Mouse (Mus musculus) small intestine, adult 2 months (tissue): Measurements from ENCODE around the gene Kxd1. TPM values are rescaled to one million over a fixed set of nuclear protein-coding genes. Genes with fewer than 3 reads are reported as not detected.

Source experiments
- H3K27ac ChIP-seq: fragments of 200-500 bp; 2 replicates; pipeline ENCODE4 v1.5.1; 2012; ENCODE audit warnings: low read depth, low read length, control low read depth, inconsistent platforms; ENCODE audit not compliant: insufficient read depth
- H3K27me3 ChIP-seq: fragments of 200-500 bp; 2 replicates; pipeline ENCODE4 v1.6.1; 2012; ENCODE audit warnings: mild to moderate bottlenecking, moderate library complexity, low read length, inconsistent platforms; ENCODE audit not compliant: control insufficient read depth, insufficient read depth
- H3K36me3 ChIP-seq: fragments of 200-500 bp; 2 replicates; pipeline ENCODE4 v1.6.1; 2012; ENCODE audit warnings: mild to moderate bottlenecking, low read length, control low read depth, inconsistent platforms; ENCODE audit not compliant: control insufficient read depth, insufficient read depth
- H3K4me1 ChIP-seq: fragments of 200-500 bp; 2 replicates; pipeline ENCODE4 v1.6.1; 2012; ENCODE audit warnings: low read length, inconsistent platforms, mixed read lengths; ENCODE audit not compliant: control insufficient read depth, insufficient read depth, insufficient read length
- H3K4me3 ChIP-seq: fragments of 200-500 bp; 2 replicates; pipeline ENCODE4 v1.5.1; 2012; ENCODE audit warnings: low read depth, mild to moderate bottlenecking, control low read depth, inconsistent platforms, low read length, moderate library complexity
- CTCF ChIP-seq: fragments of 200-500 bp; IDR thresholded peaks from 2 replicates; pipeline ENCODE4 v1.5.1; 2012; ENCODE audit warnings: low read depth, mild to moderate bottlenecking, control low read depth, inconsistent platforms, low read length, moderate library complexity, mixed read lengths; ENCODE audit not compliant: insufficient replicate concordance, insufficient read length; ENCODE audit errors: extremely low read depth
- POLR2A ChIP-seq: fragments of 200-500 bp; IDR thresholded peaks from 2 replicates; pipeline ENCODE4 v1.6.1; 2012; ENCODE audit warnings: low read depth, mild to moderate bottlenecking, control low read depth, inconsistent platforms, low read length, moderate library complexity
- WGBS: fragments of 180-500 bp; shearing (Covaris S2); methylation state at CpG from one replicate; pipeline ENCODE4 v1.1.7; 2018; 5-methylcytosine and 5-hydroxymethylcytosine counted together
- polyA plus RNA-seq: library from polyadenylated mRNA; depleted of rRNA; stranded (reverse); fragments of >200 nt; gene quantifications from 2 replicates; pipeline ENCODE4 v1.2.3, GENCODE M21; 2012; rRNA removed

The Kxd1 gene
- polyA plus RNA-seq, 1 experiment, result 64.4 TPM

- Histone ChIP-seq H3K36me3 (no peaks in the 10 kb centered on the region), H3K27me3 (no peaks in the 10 kb centered on the region), H3K4me1 (no peaks in the 10 kb centered on the region), H3K27ac (no peak overlapping the region), H3K4me3 (no peak overlapping the region)
- no peak for TF ChIP-seq POLR2A
- no peak for TF ChIP-seq CTCF
- WGBS, result 77% methylated on average over 3 of the region's 3 CpGs
Measured at GRCm38 (mm10) chr8:70458462-70458861, 69.3 kb downstream of the Kxd1 start.

Other genes starting within 250 kb of the Kxd1 start
- gene Homer3, start 245.1 kb downstream of the Kxd1 start, polyA plus RNA-seq, result 4.8 and 9.4 TPM in 2 replicates
- gene Ddx49, start 225.5 kb downstream of the Kxd1 start, polyA plus RNA-seq, result 31.7 and 49.4 TPM in 2 replicates
- 466 and 753 TPM in 2 replicates for gene Cope, start 225.4 kb downstream of the Kxd1 start, polyA plus RNA-seq
- 0.27 and 0.89 TPM in 2 replicates for gene Cers1, start 212.2 kb downstream of the Kxd1 start, polyA plus RNA-seq
- 1.1 and 1.6 TPM in 2 replicates for gene Gdf1, start 198.1 kb downstream of the Kxd1 start, polyA plus RNA-seq
- gene Upf1, start 174.7 kb downstream of the Kxd1 start, polyA plus RNA-seq, result 29.1 and 43.8 TPM in 2 replicates
- 0.13 and 1.2 TPM in 2 replicates for gene Comp, start 154.4 kb downstream of the Kxd1 start, polyA plus RNA-seq
- 9.4 and 15.1 TPM in 2 replicates for gene Crtc1, start 88.4 kb downstream of the Kxd1 start, polyA plus RNA-seq
- gene Klhl26, start 51.0 kb downstream of the Kxd1 start, polyA plus RNA-seq, result 24.9 and 30.8 TPM in 2 replicates
- gene Tmem59l, start 40.6 kb downstream of the Kxd1 start, polyA plus RNA-seq, result 1.2 and 1.6 TPM in 2 replicates
- 2.3 and 27.3 TPM in 2 replicates for gene Crlf1, start 34.8 kb downstream of the Kxd1 start, polyA plus RNA-seq
- gene Rex1bd, start 21.2 kb downstream of the Kxd1 start, polyA plus RNA-seq, result 137 and 244 TPM in 2 replicates
- gene Uba52, start 17.2 kb downstream of the Kxd1 start, polyA plus RNA-seq, result 606 and 770 TPM in 2 replicates
- 300 and 623 TPM in 2 replicates for gene Fkbp8, start 232 bp downstream of the Kxd1 start, polyA plus RNA-seq
- gene Ell, start 11.5 kb upstream of the Kxd1 start, polyA plus RNA-seq, result 20.5 and 45.6 TPM in 2 replicates
- gene Isyna1, start 66.4 kb upstream of the Kxd1 start, polyA plus RNA-seq, result 61.8 and 92.4 TPM in 2 replicates
- 81.7 and 138 TPM in 2 replicates for gene Ssbp4, start 80.9 kb upstream of the Kxd1 start, polyA plus RNA-seq
- 6.7 and 7.1 TPM in 2 replicates for gene Lrrc25, start 88.2 kb upstream of the Kxd1 start, polyA plus RNA-seq
- 4.1 and 6.7 TPM in 2 replicates for gene Gdf15, start 104.5 kb upstream of the Kxd1 start, polyA plus RNA-seq
- 49.5 and 129 TPM in 2 replicates for gene Pgpep1, start 132.4 kb upstream of the Kxd1 start, polyA plus RNA-seq
- gene Lsm4, start 145.3 kb upstream of the Kxd1 start, polyA plus RNA-seq, result 109 and 152 TPM in 2 replicates
- gene Jund, start 171.0 kb upstream of the Kxd1 start, polyA plus RNA-seq, result 419 and 1,098 TPM in 2 replicates
- 0.03 and 0.05 TPM in 2 replicates for gene Iqcn, start 175.5 kb upstream of the Kxd1 start, polyA plus RNA-seq
- 42.0 and 73.6 TPM in 2 replicates for gene Gm3336, start 190.6 kb upstream of the Kxd1 start, polyA plus RNA-seq
- gene Pde4c, start 195.8 kb upstream of the Kxd1 start, polyA plus RNA-seq, result 6.5 and 6.8 TPM in 2 replicates
- gene Rab3a, start 226.7 kb upstream of the Kxd1 start, polyA plus RNA-seq, result 14.9 and 26.3 TPM in 2 replicates
- 190 and 222 TPM in 2 replicates for gene Mpv17l2, start 233.0 kb upstream of the Kxd1 start, polyA plus RNA-seq
- gene Pik3r2, start 248.8 kb upstream of the Kxd1 start, polyA plus RNA-seq, result 129 and 414 TPM in 2 replicates